Mouse (Mus musculus) c-Kit-positive CD71-positive TER-119-negative erythroid progenitor cells, embryonic 14.5 days (primary cell): ENCODE results near the gene Pla2g1b.
"Not testable (repeated sequence)": the region's sequence is repeated elsewhere in the genome, so short reads cannot be mapped to it uniquely, and the experiment has no call there.

Experiments
- DNase-seq: peaks from one replicate; pipeline ENCODE4 v3.0.0-alpha.2; 2013; ENCODE audit warnings: low read depth

Gene Pla2g1b

DNA sequence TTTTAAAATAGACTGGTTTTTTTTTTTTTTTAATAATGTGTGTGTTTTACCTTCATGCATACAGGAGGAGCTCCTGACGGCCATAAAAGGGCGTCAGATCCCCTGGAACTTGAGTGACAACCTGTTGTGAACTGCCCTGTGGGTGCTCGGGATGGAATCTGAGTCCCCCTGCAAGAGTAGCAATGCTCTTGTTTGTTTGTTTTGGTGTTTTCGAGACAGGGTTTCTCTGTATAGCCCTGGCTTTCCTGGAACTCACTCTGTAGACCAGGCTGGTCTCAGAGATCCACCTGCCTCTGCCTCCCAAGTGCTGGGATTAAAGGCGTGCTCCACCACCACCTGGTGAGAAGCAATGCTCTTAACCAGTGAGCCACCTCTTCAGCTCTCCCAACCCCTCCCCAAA, 18.9 kb downstream of the Pla2g1b start:
- no peak for DNase-seq

GRCm38 (mm10) chr5:115485489-115486205, 19.6 kb downstream of the Pla2g1b start:
- DNase-seq: no peak

DNA sequence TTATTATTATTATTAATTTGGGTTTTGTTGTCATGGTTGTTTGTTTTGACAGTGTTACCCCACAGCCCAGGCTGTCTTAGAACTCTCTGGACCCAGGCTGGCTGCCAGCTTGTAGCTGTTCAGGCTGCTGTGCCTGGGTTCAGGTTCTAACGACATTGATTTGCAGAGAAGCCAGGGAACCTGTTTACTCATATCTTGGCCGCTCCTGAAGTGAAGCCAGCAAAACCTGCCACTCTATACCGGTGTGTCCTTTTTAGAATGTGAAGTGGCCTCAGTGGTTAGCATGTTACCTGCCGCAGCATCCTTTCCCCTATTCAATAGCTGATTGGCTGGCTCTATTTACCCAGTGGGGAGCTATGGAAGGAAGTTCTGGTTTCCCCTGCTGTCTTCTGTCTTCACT, 20.7 kb downstream of the Pla2g1b start:
- DNase-seq: no peak

DNA sequence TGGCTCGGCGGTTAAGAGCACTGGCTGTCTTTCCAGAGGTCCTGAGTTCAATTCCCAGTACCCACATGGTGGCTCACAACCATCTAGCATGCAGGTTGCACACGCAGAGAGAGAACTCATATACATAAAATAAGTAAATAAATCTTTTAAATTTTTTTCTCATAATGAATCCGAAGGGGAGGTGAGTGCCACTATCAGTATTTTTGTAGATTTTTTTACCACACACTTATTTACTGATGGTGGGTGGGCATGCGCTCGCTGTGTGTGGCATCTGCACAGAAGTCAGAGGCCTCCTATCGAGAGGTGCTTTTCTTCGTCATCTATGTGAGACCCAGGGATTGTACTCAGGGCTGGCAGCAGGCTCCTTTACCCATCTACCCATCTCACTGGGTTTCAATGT, 21.3 kb downstream of the Pla2g1b start:
- DNase-seq: no peak

DNA sequence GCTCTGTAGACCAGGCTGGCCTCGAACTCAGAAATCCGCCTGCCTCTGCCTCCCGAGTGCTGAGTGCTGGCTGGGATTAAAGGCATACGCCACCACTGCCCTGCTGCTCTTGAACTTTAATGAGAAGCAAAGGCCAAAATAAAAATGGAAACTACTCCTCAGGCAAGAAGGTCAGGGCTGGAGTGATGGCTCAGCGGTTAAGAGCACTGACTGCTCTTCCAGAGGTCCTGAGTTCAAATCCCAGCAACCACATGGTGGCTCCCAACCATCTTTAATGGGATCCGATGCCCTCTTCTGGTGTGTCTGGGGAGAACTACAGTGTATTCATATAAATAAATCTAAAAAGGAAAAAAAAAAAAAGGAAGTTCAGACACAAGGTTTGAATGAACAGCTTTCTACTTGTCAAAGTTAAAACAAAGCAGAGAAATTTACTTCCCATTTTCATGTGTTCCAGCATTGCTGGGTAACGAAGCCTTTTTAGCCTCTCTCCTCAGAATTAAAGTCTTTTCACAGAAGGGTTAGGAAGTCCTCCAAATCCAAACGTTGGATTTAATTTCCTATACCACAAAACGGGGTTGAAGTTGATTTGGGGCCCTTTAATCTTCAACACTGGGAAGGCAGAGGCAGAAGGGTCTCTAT, 22.0 kb downstream of the Pla2g1b start:
- DNase-seq: no peak

DNA sequence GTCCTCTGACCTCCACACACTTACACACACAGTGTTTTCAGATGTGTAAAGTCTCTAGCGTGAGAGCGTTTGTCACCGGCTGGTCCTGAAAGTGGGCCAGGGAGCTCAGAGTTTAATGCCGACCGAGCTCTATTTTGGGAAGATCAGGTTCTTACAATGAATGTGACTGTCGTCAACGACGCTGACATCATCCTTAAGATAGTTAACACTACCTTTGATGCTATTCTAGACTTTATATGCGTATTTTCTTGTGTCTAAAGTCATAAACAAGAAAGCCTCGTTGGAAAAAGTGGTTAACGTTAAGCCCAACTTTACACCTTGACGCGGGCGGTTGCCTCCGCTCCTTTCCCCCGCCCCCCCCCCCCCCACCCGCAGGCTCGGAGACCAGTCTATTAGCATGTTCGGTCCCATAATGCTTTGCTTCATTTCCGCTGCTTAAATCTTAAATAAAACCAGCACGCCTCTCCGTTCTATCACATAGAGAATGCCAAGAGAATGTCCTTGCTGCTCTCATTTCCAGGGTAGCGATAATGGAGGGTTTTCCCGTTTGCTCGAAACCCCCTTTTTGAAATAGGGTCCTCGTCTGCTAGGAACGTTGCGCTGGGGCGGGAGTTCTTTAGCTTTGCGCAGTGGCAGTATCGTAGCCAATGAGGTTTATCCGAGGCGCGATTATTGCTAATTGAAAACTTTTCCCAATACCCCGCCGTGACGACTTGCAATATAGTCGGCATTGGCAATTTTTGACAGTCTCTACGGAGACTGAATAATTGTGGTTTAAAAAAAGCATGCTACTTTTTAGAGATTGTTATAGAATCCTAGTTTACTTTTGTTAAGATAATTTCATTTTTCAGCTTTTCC, 23.0 kb downstream of the Pla2g1b start:
- peak; percentile 72 for DNase-seq

DNA sequence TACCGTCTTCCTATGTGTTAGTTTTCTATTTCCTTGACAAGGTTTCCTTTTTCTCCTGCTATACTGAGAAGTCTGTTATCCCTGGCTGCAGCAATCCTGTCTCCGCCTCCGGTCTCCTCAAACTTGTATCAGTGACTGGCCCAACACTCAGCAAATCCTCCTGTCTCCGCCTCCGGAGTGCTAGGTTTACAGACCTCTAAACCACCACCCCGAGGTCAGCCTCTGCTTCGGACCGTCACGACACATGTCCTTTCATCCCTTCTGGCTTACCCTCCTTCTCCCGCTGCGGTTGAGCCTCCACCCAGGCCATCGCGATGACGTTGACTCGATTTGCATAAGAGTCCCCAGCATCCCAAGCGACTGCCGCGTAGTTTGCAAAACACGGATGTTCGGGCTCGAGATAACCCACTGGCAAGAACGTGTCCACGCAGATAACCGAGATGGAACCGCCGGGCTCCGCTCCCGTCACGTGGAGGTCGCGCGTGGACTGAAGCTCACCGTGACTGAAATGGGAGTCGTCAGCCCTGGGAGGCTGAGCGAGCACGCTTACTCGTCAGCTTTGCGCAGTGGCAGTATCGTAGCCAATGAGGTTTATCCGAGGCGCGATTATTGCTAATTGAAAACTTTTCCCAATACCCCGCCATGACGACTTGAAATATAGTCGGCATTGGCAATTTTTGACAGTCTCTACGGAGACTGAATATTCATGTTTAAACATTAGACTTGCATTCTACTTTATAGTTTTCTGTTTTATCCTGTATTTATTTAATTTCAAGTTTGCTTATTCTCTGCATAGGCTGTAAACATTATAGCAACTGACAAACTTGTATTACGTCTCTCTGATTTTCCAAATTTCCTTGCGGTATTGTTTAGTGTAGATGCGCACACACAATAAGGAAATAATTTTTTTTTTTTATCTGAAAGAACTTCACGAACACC, 23.9 kb downstream of the Pla2g1b start:
- peak; percentile 90 for DNase-seq

DNA sequence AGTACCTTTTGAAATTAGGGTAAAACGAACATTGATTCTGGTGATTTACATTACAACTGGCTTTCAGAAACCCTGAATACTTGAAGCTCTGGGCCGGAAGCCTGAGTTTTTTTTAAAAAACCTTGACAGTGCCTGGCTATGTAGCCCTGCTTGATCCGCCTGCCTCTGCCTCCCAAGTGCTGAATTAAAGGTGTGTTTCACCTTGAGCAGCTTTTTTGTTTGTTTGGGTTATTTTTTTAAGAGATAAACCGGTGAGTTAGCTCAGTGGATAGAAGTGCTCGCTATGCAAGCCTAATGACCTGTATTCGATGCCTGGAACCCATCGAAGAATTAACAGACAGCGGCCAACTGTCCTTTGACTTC, 24.6 kb downstream of the Pla2g1b start:
- no peak for DNase-seq

DNA sequence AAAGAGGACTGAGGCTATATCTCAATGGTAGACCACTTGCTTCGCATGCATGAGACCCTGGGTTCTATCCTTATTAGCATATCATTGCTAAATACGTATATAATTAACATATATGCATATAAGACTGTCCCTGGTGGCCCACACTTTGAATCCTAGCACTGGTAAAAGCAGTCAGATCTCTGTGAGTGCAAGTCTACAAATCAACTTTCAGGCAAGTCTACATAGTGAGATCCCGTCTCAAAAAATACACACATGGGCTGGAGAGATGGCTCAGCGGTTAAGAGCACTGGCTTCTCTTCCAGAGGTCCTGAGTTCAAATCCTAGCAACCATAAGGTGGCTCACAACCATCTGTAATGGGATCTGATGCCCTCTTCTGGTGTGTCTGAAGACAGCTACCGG, 25.0 kb downstream of the Pla2g1b start:
- no peak for DNase-seq

GRCm38 (mm10) chr5:115491771-115492322, 25.8 kb downstream of the Pla2g1b start:
- DNase-seq: no peak

DNA sequence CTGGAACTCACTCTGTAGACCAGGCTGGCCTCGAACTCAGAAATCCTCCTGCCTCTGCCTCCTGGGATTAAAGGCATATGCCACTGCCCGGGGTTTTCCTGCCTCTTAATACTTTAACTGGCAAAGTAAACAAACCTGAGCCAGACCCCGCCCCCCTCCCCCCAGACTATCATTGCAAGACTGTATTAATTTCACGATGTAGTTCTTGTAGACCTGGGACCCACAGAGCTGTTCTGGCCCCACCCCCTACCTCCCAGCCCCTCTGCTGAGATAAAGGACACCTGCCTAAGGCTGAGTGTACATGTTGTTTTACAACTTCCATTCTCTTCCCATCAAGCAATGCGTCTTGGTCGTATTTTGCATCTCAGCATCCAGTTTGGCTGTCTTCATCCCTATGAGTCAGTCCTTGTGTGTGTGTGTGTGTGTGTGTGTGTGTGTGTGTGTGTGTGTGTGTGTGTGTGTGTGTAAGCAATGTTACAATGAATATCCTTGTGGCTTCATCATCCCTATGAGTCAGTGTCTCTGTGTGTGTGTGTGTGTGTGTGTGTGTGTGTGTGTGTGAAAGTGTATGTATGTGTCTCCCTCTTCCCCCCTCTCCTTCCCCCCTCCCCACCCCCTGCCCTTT, 26.8 kb downstream of the Pla2g1b start:
- no peak for DNase-seq

DNA sequence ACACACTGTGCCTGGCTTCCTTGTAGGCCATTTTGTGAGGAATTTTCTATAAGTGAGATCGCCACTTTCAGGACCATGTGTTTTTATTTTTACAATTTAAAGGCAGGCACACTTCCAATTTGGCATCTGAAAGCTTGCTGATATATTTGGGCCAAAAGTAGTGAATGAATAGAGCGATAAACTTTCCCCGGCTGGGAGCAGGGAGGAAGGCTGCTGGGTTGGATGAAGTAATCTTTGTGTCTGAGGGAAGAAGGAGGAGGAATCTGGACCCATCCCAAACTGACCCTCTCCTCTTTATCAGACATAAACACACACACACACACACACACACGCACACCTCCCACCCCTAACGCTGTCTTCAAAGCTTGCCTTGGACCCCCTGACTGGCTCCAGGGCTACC, 27.4 kb downstream of the Pla2g1b start:
- DNase-seq: no peak

- DNase-seq: not testable (repeated sequence)
Observed at GRCm38 (mm10) chr5:115495618-115496017, 29.6 kb downstream of the Pla2g1b start.

- no peak for DNase-seq
Observed at GRCm38 (mm10) chr5:115497033-115497432, 31.0 kb downstream of the Pla2g1b start.

DNA sequence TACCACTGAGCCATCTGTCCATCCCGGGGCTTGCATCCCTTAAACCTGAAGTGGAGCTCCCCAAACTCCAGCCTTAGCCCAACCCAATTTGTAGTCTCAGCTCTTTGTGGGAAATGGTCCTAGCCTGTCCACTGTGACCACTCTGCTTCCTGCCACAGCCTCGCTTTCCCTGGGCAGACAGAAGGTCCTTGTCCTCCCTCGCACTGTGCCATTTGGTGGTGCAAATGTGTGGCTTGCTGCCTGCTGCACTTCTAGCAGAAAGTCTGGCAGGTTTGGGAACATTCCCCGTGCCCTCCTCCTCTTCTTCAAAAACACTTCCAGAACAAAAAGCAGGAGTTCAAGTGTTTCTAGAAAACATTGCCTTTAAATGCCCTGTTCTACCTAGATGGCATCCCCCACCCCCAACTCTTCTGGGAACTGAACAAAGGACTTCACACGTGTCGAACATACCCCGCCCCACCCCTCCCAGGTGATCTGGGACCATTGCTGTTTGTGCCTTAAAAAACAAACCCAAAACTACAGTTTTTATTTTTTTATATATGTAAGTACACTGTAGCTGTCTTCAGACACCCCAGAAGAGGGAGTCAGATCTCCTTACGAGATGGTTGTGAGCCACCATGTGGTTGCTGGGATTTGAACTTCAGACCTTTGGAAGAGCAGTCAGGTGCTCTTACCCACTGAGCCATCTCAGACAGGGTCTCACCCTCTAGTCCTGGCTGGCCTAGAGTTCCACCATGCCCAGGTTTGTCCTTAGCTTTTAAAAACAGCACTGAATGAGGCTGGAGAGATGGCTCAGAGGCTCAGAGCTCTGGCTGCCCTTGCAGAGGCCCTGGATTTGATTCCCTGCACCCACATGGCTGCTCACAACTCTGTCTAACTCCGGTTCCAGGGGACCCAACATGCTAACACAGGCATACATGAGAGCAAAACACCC, 32.5 kb downstream of the Pla2g1b start:
- no peak for DNase-seq

- no peak for DNase-seq
Observed at GRCm38 (mm10) chr5:115500383-115500935, 34.4 kb downstream of the Pla2g1b start.

DNA sequence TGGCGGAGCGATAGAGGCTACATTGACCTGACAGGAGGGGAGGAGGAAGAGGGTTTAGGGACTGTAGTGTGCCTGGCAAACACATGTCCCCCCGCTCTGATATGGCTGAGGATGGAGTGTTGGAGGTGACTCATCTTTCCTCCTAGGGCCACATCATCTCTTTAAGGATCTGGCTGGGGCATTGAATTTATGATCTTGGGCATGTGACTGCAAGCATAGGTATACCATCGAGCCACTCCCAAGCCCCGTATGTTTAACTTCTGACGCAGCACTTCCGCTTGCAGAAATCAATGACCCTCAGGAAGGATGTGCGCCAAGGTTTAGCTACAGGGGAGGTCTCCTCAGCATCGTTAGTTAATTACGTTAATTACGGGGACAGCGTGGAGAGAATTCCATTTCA, 37.0 kb downstream of the Pla2g1b start:
- DNase-seq: no peak

GRCm38 (mm10) chr5:115505617-115506016, 39.6 kb downstream of the Pla2g1b start:
- not testable (repeated sequence) for DNase-seq

GRCm38 (mm10) chr5:115506454-115507201, 40.6 kb downstream of the Pla2g1b start, which contains the start of gene Pxn:
Pxn (plus strand) TSS chr5:115506676.
- peak; percentile 75 for DNase-seq
